Mouse (Mus musculus) forebrain, embryonic 16.5 days (tissue): ENCODE results near the gene Snx4. TPM values are rescaled to one million over a fixed set of nuclear protein-coding genes. Genes with fewer than 3 reads are reported as not detected.

ENCODE experiments used
- ATAC-seq: fragments of 200-750 bp; cut with Nextera tagmentation; 2 replicates; pipeline ENCODE4 v1.8.0; 2017; ENCODE audit warnings: mild to moderate bottlenecking, moderate library complexity
- H3K27ac ChIP-seq: fragments of 300-500 bp; sonication (generic); 2 replicates; pipeline ENCODE4 v1.5.1; 2014; ENCODE audit warnings: low read length, control low read depth
- H3K27me3 ChIP-seq: fragments of 300-500 bp; sonication (generic); replicated peaks from 2 replicates; pipeline ENCODE4 v1.6.1; 2014; ENCODE audit warnings: low read length; ENCODE audit not compliant: control insufficient read depth, insufficient read depth
- H3K36me3 ChIP-seq: fragments of 300-500 bp; sonication (generic); 2 replicates; pipeline ENCODE4 v1.6.1; 2014; ENCODE audit not compliant: control insufficient read depth, insufficient read depth
- H3K4me1 ChIP-seq: fragments of 300-500 bp; sonication (generic); replicated peaks from 2 replicates; pipeline ENCODE4 v1.6.1; 2014; ENCODE audit warnings: low read length; ENCODE audit not compliant: control insufficient read depth, insufficient read depth
- H3K4me2 ChIP-seq: fragments of 300-500 bp; sonication (generic); 2 replicates; pipeline ENCODE4 v1.6.1; 2014; ENCODE audit warnings: mild to moderate bottlenecking, low read length, control low read depth
- H3K4me3 ChIP-seq: fragments of 300-500 bp; sonication (generic); replicated peaks from 2 replicates; pipeline ENCODE4 v1.5.1; 2014; ENCODE audit warnings: mild to moderate bottlenecking, low read length, control low read depth
- H3K9ac ChIP-seq: fragments of 300-500 bp; sonication (generic); replicated peaks from 2 replicates; pipeline ENCODE4 v1.6.1; 2014; ENCODE audit warnings: low read depth, low read length, control low read depth
- H3K9me3 ChIP-seq: fragments of 300-500 bp; sonication (generic); 2 replicates; pipeline ENCODE4 v1.6.1; 2016; ENCODE audit warnings: low read length; ENCODE audit not compliant: control insufficient read depth
- WGBS: fragments of 180-500 bp; shearing (Covaris S2); extraction: QIAGEN DNeasy Blood & Tissue Kit; methylation state at CpG from one replicate; pipeline ENCODE4 v1.1.7; 2014; 5-methylcytosine and 5-hydroxymethylcytosine counted together
- polyA plus RNA-seq: library from polyadenylated mRNA; unstranded; fragments of >200 nt; fragmentation: Nextera tagmentation; extraction: Ambion mirVana; gene quantifications from 2 replicates; pipeline ENCODE4 v1.2.1, GENCODE M21; 2015

The Snx4 gene
- polyA plus RNA-seq, 1 experiment from 2014 or later: 87.0 TPM

DNA sequence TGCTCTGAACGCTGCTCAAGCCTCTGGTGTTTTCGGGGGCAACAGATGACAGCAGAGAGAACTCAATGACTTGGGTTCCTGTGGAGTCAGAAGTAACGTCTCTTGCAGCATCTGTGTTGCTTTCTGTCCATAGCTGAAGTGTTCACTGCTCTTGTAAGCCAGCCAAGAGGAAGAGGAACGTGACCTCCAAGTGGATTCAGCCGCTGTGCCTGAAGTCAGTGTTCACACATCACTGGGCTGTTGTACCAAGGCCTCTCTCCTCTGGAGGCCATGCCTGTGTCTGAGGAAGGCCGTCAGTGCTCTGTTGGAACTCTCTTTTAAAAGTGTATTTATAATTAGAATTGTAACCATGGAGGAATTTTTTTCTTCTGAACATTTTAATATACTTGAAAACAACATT, 9.2 kb upstream of the Snx4 start:
- H3K27ac ChIP-seq: no peak overlapping the region

DNA sequence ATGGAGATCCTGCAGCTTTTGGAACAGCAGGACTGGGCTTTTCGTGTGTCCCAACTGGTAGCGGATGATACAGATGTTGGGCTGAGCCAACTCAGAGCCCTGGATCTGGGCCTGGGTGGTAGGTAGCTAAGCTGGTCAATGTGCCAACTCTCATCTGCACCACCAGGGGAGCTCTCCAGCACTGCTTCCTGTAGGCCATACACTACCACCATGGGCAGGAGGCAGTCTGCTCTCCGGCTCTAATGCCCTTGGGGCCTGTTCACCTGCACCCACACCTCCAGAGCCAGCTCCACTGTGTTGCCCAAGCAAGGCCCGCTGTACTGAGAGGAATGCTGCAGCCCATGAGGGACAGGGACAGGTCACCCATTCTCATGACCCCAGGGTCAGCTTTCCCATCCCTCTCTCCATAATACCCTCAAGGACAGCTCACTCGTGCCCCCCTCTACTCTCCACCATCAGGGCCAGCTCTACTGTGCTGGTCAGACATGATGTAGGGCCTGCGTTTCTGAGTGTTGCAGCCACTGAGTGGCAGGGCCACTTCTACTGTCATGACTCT, 7.0 kb upstream of the Snx4 start:
- Histone ChIP-seq H3K4me1 (no peaks in the 10 kb centered on the region), H3K9ac (no peak overlapping the region), H3K27me3 (no peaks in the 10 kb centered on the region), H3K4me2 (no peak overlapping the region), H3K27ac (no peak overlapping the region), H3K4me3 (no peak overlapping the region), H3K36me3 (peaks cover 6% of the 10 kb centered on the region; the same call in 1 of the 2 replicates), H3K9me3 (no peaks in the 10 kb centered on the region)
- no peak for ATAC-seq
- 91% methylated on average over 6 of the region's 6 CpGs for WGBS

More for the DNA sequence above, 9.2 kb upstream of the Snx4 start:
- no peaks in the 10 kb centered on the region for H3K9me3 ChIP-seq
- H3K4me3 ChIP-seq: no peak overlapping the region
- ATAC-seq: no peak
- no peaks in the 10 kb centered on the region for H3K4me1 ChIP-seq
- H3K9ac ChIP-seq: no peak overlapping the region
- H3K27me3 ChIP-seq: no peaks in the 10 kb centered on the region
- no peak overlapping the region for H3K4me2 ChIP-seq
- 86% methylated on average over 6 of the region's 6 CpGs for WGBS
- peaks cover 6% of the 10 kb centered on the region; the same call in 1 of the 2 replicates for H3K36me3 ChIP-seq

DNA sequence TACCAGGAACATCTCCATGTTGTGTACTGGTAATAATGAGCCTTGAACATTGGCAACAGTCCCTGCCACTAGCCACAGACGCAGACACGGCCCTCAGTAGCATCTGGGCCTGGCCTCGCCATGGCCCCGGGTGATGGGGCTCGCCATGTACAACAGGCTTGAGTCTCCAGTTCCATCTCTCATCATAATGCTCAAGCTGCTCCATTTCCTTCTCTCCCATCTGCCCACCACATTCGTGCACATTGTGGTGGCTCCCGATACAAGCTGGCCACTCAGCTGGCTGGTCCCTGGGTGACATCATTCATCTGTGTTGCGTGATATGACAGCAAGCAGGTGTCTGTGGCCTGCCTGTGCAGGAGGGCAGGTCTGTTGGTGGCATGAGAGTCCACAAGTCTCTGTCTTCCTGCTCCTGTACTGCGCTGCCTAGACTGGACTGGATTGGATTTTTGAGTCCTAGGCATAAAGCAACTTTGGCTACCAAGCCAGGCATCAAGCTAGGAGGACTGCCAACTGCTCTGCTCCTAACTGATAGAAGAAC, 6.2 kb upstream of the Snx4 start:
- no peaks in the 10 kb centered on the region for H3K4me1 ChIP-seq
- H3K27me3 ChIP-seq: no peaks in the 10 kb centered on the region
- H3K4me2 ChIP-seq: no peak overlapping the region
- no peak overlapping the region for H3K27ac ChIP-seq
- no peaks in the 10 kb centered on the region for H3K9me3 ChIP-seq
- no peak overlapping the region for H3K4me3 ChIP-seq
- no peak overlapping the region for H3K9ac ChIP-seq
- no peak for ATAC-seq
- 96% methylated on average over 9 of the region's 9 CpGs for WGBS
- H3K36me3 ChIP-seq: peaks cover 3% of the 10 kb centered on the region; the same call in 1 of the 2 replicates

DNA sequence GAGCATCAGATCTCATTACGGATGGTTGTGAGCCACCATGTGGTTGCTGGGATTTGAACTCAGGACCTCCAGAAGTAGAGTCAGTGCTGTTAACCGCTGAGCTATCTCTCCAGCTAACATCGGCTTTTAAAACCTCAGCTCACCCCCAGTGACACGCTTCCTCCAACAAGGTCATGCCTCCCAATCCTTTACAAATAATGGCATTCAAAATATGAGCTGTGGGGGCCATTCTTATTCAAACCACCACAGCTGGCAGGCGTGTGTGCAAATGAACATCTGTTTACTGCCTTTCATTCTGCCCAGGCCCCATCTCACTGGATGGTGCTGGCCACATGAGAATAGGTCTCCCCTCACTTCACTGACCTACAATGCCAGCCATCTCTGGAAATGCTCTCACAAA, 4.7 kb upstream of the Snx4 start:
- Histone ChIP-seq H3K27me3 (no peaks in the 10 kb centered on the region), H3K4me3 (no peak overlapping the region), H3K27ac (no peak overlapping the region), H3K36me3 (peaks cover 3% of the 10 kb centered on the region; the same call in 1 of the 2 replicates), H3K4me2 (no peak overlapping the region), H3K9me3 (no peaks in the 10 kb centered on the region), H3K4me1 (peaks cover 6% of the 10 kb centered on the region), H3K9ac (no peak overlapping the region)
- 89% methylated on average over 5 of the region's 5 CpGs for WGBS
- no peak for ATAC-seq

DNA sequence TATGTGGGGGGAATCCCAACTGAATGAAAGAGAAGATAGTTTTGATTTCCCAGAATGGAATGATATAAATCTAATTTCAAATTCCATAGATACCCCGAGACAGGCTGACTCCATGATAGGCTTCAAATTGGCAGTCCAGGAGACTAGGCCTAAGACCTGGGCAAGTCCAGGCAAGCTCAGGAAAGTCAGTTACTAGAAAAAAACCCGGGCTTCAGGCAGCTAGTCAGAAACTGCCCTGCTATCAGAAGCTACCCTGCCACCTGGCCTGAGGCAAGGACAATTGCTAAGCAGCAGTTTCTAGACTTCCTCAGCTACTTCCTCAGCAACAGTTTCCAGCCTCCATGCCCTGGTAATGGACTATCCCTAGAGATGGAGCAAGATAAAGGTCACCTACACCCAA, 4.2 kb upstream of the Snx4 start:
- Histone ChIP-seq H3K4me3 (no peak overlapping the region), H3K4me1 (peaks cover 6% of the 10 kb centered on the region), H3K36me3 (peaks cover 2% of the 10 kb centered on the region; the same call in 1 of the 2 replicates), H3K4me2 (no peak overlapping the region), H3K9ac (no peak overlapping the region), H3K27ac (no peak overlapping the region), H3K27me3 (no peaks in the 10 kb centered on the region), H3K9me3 (no peaks in the 10 kb centered on the region)
- no peak for ATAC-seq
- 93% methylated on average over 2 of the region's 2 CpGs for WGBS

DNA sequence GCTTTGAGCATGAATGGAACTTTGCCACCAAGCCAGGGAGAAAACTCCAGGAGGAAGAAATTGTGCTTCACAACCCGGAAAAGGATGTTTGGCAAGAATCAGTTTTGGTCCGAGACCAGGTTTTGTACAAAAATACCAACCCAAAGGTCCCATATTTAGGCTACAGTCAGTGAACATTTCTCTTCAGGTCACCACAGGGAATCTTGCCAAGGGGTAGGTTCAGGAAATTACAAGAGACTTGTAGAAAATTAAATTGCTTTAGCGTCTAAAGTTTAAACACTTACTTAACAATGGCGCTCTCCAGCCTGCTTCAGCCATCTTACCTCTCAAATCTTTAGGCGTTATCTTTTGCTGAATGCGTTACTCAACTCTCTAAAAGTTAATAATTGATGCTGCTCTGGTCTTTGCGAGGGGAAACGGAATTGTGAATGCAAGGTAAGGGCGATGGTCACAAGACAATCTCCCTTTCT, 556 bp upstream of the Snx4 start:
- Histone ChIP-seq H3K9ac (peak overlapping the region; percentile 93), H3K4me2 (peak overlapping the region; percentile 71), H3K36me3 (no peaks in the 10 kb centered on the region), H3K4me1 (peaks cover 13% of the 10 kb centered on the region), H3K27ac (no peak overlapping the region), H3K27me3 (no peaks in the 10 kb centered on the region), H3K9me3 (no peaks in the 10 kb centered on the region), H3K4me3 (peak overlapping the region; percentile 82)
- 20% methylated on average over 9 of the region's 9 CpGs for WGBS
- ATAC-seq: no peak

DNA sequence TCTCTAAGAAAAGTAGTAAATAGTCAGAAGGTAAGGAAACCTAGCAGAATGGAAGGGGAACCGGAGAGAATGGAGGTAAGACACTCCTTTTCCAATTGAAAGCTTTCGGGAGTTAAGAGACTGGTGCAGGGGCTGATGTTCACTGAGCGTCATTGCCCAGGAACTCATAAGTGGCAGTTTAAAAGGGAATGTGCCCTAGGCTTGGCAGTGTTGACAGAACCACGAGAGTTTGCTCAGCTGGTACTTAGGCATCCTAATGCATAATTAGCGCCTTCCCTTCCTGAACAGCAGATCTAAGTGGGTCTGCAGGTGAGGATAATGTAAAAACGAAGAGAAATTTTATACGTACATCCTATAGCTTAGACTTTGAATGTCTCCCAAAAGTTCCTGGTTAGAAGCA, 4.4 kb downstream of the Snx4 start:
- 83% methylated on average over 7 of the region's 7 CpGs for WGBS
- H3K27me3 ChIP-seq: no peaks in the 10 kb centered on the region
- ATAC-seq: no peak

DNA sequence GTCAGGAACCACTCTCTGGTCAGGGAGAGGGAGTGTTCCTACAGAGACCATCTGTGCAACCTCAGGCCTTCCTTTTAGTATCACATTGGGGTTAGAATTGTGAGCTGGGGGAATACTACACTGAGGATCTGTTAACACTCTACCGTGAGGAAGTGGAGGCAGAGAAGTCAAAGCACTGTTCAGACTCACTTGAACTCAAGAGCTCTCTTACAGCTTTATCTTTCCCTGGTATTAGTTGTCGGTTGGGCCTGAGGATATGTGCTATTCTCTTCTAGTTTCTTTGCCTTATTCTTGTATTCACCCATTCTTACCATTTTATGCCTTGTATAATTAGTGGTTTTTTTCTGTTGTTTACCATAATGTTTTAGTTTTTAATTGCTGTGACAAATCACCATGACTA, 7.3 kb downstream of the Snx4 start:
- WGBS: 87% methylated on average over 2 of the region's 2 CpGs
- no peak overlapping the region for H3K4me2 ChIP-seq
- ATAC-seq: no peak
- no peak overlapping the region for H3K4me3 ChIP-seq
- H3K27ac ChIP-seq: no peak overlapping the region
- H3K27me3 ChIP-seq: no peaks in the 10 kb centered on the region
- no peaks in the 10 kb centered on the region for H3K9me3 ChIP-seq
- H3K4me1 ChIP-seq: peaks cover 3% of the 10 kb centered on the region; the same call in 1 of the 2 replicates
- no peaks in the 10 kb centered on the region for H3K36me3 ChIP-seq
- no peak overlapping the region for H3K9ac ChIP-seq

More for the DNA sequence above, 4.4 kb downstream of the Snx4 start:
- Histone ChIP-seq H3K4me1 (peaks cover 14% of the 10 kb centered on the region), H3K4me3 (no peak overlapping the region), H3K9me3 (no peaks in the 10 kb centered on the region), H3K9ac (no peak overlapping the region), H3K4me2 (no peak overlapping the region), H3K27ac (no peak overlapping the region), H3K36me3 (no peaks in the 10 kb centered on the region)

DNA sequence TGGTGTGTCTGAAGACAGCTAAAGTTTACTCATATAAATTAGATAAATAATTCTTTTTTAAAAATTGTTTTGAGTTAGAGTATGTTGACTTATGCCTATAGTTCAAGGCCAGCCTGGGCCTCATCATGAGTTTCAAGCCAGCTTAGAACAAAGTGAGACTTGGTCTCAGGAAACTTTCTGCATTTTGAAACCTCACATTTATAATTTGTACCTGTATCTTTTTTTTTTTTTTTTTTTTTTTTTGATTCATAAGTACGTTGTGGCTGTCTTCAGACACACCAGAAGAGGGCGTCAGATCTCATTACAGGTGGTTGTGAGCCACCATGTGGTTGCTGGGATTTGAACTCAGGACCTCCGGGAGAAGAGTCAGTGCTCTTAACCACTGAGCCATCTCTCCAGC, 8.6 kb downstream of the Snx4 start:
- Histone ChIP-seq H3K27ac (no peak overlapping the region), H3K4me1 (peaks cover 3% of the 10 kb centered on the region; the same call in 1 of the 2 replicates), H3K9me3 (no peaks in the 10 kb centered on the region), H3K4me2 (no peak overlapping the region), H3K4me3 (no peak overlapping the region), H3K36me3 (no peaks in the 10 kb centered on the region), H3K9ac (no peak overlapping the region), H3K27me3 (no peaks in the 10 kb centered on the region)
- WGBS: 96% methylated on average over 3 of the region's 3 CpGs
- ATAC-seq: no peak
